Mouse (Mus musculus) neural tube, embryonic 15.5 days (tissue): ENCODE data around the gene Ctnna2. TPM values are rescaled to one million over a fixed set of nuclear protein-coding genes. Genes with fewer than 3 reads are reported as not detected.

Experiments used
- ATAC-seq: fragments of 200-750 bp; cut with Nextera tagmentation; 2 replicates; pipeline ENCODE4 v1.8.0; 2017; ENCODE audit warnings: mild to moderate bottlenecking, moderate TSS enrichment, moderate library complexity; ENCODE audit not compliant: low FRiP score
- H3K27ac ChIP-seq: fragments of 300-500 bp; sonication (generic); replicated peaks from 2 replicates; pipeline ENCODE4 v1.5.1; 2015; ENCODE audit warnings: mild to moderate bottlenecking, inconsistent platforms
- H3K27me3 ChIP-seq: fragments of 300-500 bp; sonication (generic); replicated peaks from 2 replicates; pipeline ENCODE4 v1.6.1; 2015; ENCODE audit warnings: inconsistent platforms
- H3K36me3 ChIP-seq: fragments of 300-500 bp; sonication (generic); 2 replicates; pipeline ENCODE4 v1.6.1; 2015; ENCODE audit warnings: inconsistent platforms
- H3K4me1 ChIP-seq: fragments of 300-500 bp; sonication (generic); 2 replicates; pipeline ENCODE4 v1.6.1; 2015; ENCODE audit warnings: inconsistent platforms
- H3K4me2 ChIP-seq: fragments of 300-500 bp; sonication (generic); 2 replicates; pipeline ENCODE4 v1.6.1; 2015; ENCODE audit warnings: inconsistent platforms, mild to moderate bottlenecking, moderate library complexity
- H3K4me3 ChIP-seq: fragments of 300-500 bp; sonication (generic); replicated peaks from 2 replicates; pipeline ENCODE4 v1.5.1; 2015; ENCODE audit warnings: mild to moderate bottlenecking, inconsistent platforms
- H3K9ac ChIP-seq: fragments of 300-500 bp; sonication (generic); replicated peaks from 2 replicates; pipeline ENCODE4 v1.6.1; 2015; ENCODE audit warnings: mild to moderate bottlenecking, inconsistent platforms
- H3K9me3 ChIP-seq: fragments of 300-500 bp; sonication (generic); replicated peaks from 2 replicates; pipeline ENCODE4 v1.6.1; 2016; ENCODE audit warnings: inconsistent platforms
- WGBS: fragments of 180-500 bp; shearing (Covaris S2); methylation state at CpG from one replicate; pipeline ENCODE4 v1.1.7; 2015; ENCODE audit warnings: mixed read lengths; 5-methylcytosine and 5-hydroxymethylcytosine counted together
- polyA plus RNA-seq: library from polyadenylated mRNA; unstranded; fragments of >200 nt; fragmentation: Nextera tagmentation; extraction: Ambion mirVana; gene quantifications from 2 replicates; pipeline ENCODE4 v1.2.1, GENCODE M21; 2015

Ctnna2 gene
- 99.0 and 119 TPM in 2 replicates for polyA plus RNA-seq

GRCm38 (mm10) chr6:77979241-77979961, at the start of gene Ctnna2:
TSS of gene Ctnna2 (minus strand) at chr6:77979699.
- Histone ChIP-seq H3K27ac (peak within 1 kb of the TSS; percentile 97), H3K27me3 (no peaks in the 10 kb centered on the region), H3K4me3 (peak within 1 kb of the TSS; percentile 63), H3K36me3 (no peaks in the 10 kb centered on the region), H3K4me1 (peaks cover 36% of the 10 kb centered on the region), H3K4me2 (peak within 1 kb of the TSS; percentile 75), H3K9me3 (no peaks in the 10 kb centered on the region), H3K9ac (peak within 1 kb of the TSS; percentile 75)
- under 1% methylated on average over 53 of the region's 58 CpGs for WGBS
- peak; percentile 95 for ATAC-seq

DNA sequence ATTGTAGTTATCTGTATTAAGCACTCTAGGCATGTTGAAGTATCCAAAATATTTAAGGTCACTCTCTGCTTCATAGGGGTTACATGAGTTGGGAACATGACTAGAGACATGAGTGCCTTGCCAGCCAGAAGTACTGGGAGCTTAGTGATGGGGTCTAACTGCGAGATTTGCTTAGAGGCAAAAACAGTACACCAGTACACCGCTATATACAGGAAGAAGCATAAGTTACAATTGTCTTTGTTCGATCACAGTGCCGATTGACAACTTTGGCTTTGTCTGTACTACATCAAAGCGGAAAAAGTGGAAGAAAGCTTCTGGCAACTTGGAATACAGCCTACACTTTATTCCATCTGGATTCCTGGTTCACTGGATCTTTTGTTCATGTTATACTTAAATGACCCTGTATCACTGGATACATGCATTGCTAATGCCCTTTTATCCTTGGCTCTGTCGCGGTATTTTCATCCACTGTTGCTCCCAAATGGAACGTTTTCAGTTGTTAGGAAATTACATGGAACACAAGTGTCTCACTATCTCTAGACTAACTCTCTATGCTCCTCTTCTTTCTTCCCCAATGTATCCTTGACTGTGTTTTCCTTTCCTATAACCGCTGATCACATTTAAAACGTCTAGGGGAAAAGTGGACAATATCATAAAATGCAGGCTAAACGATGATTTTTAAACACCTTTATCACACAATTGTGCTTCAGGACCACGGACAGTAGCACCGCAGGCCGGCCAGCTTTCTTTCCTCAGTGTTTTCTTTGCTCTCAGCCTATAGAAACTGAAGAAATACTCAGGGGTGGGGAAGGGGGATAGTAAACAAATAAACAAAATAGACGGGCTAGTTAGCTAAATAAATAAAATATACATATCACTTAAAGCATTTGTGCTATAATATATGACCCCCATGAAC, 896 bp upstream of the Ctnna2 start:
- H3K4me3 ChIP-seq: peak overlapping the region; percentile 63
- ATAC-seq: peak; percentile 30
- H3K4me2 ChIP-seq: peak overlapping the region; percentile 75
- no peaks in the 10 kb centered on the region for H3K27me3 ChIP-seq
- peaks cover 36% of the 10 kb centered on the region for H3K4me1 ChIP-seq
- 6% methylated on average over 15 of the region's 15 CpGs for WGBS
- H3K27ac ChIP-seq: peak overlapping the region; percentile 97
- peak overlapping the region; percentile 75 for H3K9ac ChIP-seq
- H3K9me3 ChIP-seq: no peaks in the 10 kb centered on the region
- H3K36me3 ChIP-seq: no peaks in the 10 kb centered on the region

GRCm38 (mm10) chr6:77978476-77979240, 841 bp downstream of the Ctnna2 start:
- H3K27ac ChIP-seq: peak overlapping the region; percentile 97
- 6% methylated on average over 10 of the region's 10 CpGs for WGBS

GRCm38 (mm10) chr6:77970545-77971242, 8.8 kb downstream of the Ctnna2 start:
- WGBS: 46% methylated on average over 10 of the region's 10 CpGs
- Histone ChIP-seq H3K4me1 (peaks cover 11% of the 10 kb centered on the region), H3K27me3 (no peaks in the 10 kb centered on the region), H3K9me3 (no peaks in the 10 kb centered on the region), H3K9ac (no peak overlapping the region), H3K4me3 (no peak overlapping the region), H3K4me2 (peak overlapping the region; percentile 16), H3K27ac (no peak overlapping the region), H3K36me3 (no peaks in the 10 kb centered on the region)
- peak; percentile 61 for ATAC-seq

More at GRCm38 (mm10) chr6:77978476-77979240, 841 bp downstream of the Ctnna2 start:
- peak overlapping the region; percentile 75 for H3K9ac ChIP-seq
- H3K4me1 ChIP-seq: peaks cover 36% of the 10 kb centered on the region
- H3K4me3 ChIP-seq: peak overlapping the region; percentile 63
- H3K4me2 ChIP-seq: peak overlapping the region; percentile 75
- H3K9me3 ChIP-seq: no peaks in the 10 kb centered on the region
- peak; percentile 37 for ATAC-seq
- H3K27me3 ChIP-seq: no peaks in the 10 kb centered on the region
- no peaks in the 10 kb centered on the region for H3K36me3 ChIP-seq

DNA sequence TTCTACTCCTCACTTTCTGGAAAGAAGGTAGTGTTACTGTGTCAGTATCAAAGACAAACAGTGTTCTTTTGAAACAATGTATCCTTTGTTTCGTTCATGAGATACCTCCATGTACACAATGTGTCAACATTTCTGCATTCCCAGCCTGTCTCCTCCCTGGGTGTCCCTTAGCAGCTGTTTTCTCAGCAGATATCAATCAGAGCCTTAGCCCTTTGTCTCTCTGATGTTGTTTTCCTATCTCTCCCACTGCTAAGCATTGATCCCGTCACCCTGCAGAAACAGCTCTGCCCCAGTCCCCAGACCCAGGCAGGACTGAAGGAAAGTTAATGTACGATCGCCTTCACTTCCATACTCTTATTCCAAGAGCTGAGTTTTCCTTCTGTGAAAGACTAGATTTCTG, 9.7 kb downstream of the Ctnna2 start:
- ATAC-seq: no peak

DNA sequence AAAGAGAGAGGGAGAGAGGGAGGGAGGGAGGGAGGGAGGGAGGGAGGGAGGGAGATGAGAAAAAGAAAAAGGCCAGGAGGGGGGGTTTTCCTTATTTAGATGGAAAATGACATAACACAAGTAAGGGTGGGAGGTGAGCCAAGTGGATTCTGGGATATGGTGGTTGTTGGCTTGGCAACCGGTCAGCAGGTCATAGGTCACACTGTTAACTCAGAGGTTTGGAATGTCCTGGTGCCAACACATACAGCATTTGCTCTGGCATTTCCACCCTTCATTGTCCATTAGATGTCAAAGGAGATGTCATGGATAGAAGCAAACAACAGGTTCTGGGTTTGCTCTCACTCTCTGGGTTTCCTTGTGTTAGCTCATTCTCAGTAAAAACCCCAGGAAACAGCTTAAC, 17.5 kb downstream of the Ctnna2 start:
- 86% methylated on average over 1 of the region's 1 CpGs for WGBS
- H3K27ac ChIP-seq: no peak overlapping the region
- H3K36me3 ChIP-seq: no peaks in the 10 kb centered on the region
- no peaks in the 10 kb centered on the region for H3K27me3 ChIP-seq
- no peak overlapping the region for H3K4me2 ChIP-seq
- H3K9me3 ChIP-seq: no peaks in the 10 kb centered on the region
- H3K4me1 ChIP-seq: no peaks in the 10 kb centered on the region
- no peak overlapping the region for H3K9ac ChIP-seq
- no peak for ATAC-seq
- no peak overlapping the region for H3K4me3 ChIP-seq

More for the DNA sequence above, 9.7 kb downstream of the Ctnna2 start:
- Histone ChIP-seq H3K4me1 (peaks cover 11% of the 10 kb centered on the region), H3K27ac (no peak overlapping the region; the same call in 1 of the 2 replicates), H3K27me3 (no peaks in the 10 kb centered on the region), H3K36me3 (no peaks in the 10 kb centered on the region), H3K4me2 (no peak overlapping the region), H3K4me3 (no peak overlapping the region), H3K9me3 (no peaks in the 10 kb centered on the region), H3K9ac (no peak overlapping the region)
- WGBS: 34% methylated on average over 4 of the region's 4 CpGs

- WGBS: 71% methylated on average over 4 of the region's 4 CpGs
- Histone ChIP-seq H3K4me2 (no peak overlapping the region), H3K4me3 (no peak overlapping the region), H3K27me3 (no peaks in the 10 kb centered on the region), H3K9me3 (no peaks in the 10 kb centered on the region), H3K4me1 (no peaks in the 10 kb centered on the region), H3K9ac (no peak overlapping the region), H3K36me3 (no peaks in the 10 kb centered on the region), H3K27ac (no peak overlapping the region)
- ATAC-seq: no peak
These were observed 28.2 kb downstream of the Ctnna2 start for GRCm38 (mm10) chr6:77951276-77951675.

GRCm38 (mm10) chr6:77950690-77951089, 28.8 kb downstream of the Ctnna2 start:
- Histone ChIP-seq H3K27ac (no peak overlapping the region), H3K36me3 (no peaks in the 10 kb centered on the region), H3K4me3 (no peak overlapping the region), H3K9me3 (no peaks in the 10 kb centered on the region), H3K9ac (no peak overlapping the region), H3K4me1 (no peaks in the 10 kb centered on the region), H3K27me3 (no peaks in the 10 kb centered on the region), H3K4me2 (no peak overlapping the region)
- no peak for ATAC-seq
- 92% methylated on average over 2 of the region's 2 CpGs for WGBS

- WGBS: 88% methylated on average over 3 of the region's 3 CpGs
- Histone ChIP-seq H3K36me3 (no peaks in the 10 kb centered on the region), H3K9me3 (no peaks in the 10 kb centered on the region)
These were observed 50.1 kb downstream of the Ctnna2 start for GRCm38 (mm10) chr6:77929375-77929774.

DNA sequence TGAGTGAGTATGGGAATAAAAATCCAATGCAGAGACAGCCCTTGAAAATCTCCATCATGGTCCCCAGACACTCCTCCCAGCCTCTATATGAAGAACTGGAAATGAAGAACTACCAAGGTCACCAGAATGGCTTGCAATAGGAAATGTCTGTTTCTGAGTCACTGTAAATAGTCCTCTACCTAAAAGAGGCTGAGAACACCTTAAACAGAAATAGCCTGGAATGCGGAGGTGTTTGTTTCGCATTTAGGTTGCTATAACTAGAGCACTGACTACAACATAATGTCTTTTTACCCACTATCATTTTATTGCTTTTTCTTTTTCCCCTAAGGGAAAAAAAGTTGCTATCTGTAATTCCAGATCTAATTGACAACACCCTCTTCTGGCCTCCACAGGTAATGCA, 106.3 kb downstream of the Ctnna2 start:
- WGBS: 97% methylated on average over 2 of the region's 2 CpGs
- no peak overlapping the region for H3K4me2 ChIP-seq

More at GRCm38 (mm10) chr6:77929375-77929774, 50.1 kb downstream of the Ctnna2 start:
- no peak for ATAC-seq
- no peak overlapping the region for H3K27ac ChIP-seq
- H3K4me1 ChIP-seq: no peaks in the 10 kb centered on the region
- H3K4me2 ChIP-seq: no peak overlapping the region
- no peak overlapping the region for H3K9ac ChIP-seq
- H3K27me3 ChIP-seq: no peaks in the 10 kb centered on the region
- no peak overlapping the region for H3K4me3 ChIP-seq

GRCm38 (mm10) chr6:77869313-77869712, 110.2 kb downstream of the Ctnna2 start:
- Histone ChIP-seq H3K4me1 (no peaks in the 10 kb centered on the region), H3K36me3 (no peaks in the 10 kb centered on the region), H3K4me2 (no peak overlapping the region), H3K27ac (no peak overlapping the region), H3K9ac (no peak overlapping the region), H3K9me3 (no peaks in the 10 kb centered on the region), H3K4me3 (no peak overlapping the region), H3K27me3 (no peaks in the 10 kb centered on the region)
- no peak for ATAC-seq
- WGBS: 56% methylated on average over 2 of the region's 2 CpGs

More for the DNA sequence above, 106.3 kb downstream of the Ctnna2 start:
- Histone ChIP-seq H3K9ac (no peak overlapping the region), H3K36me3 (no peaks in the 10 kb centered on the region), H3K4me1 (no peaks in the 10 kb centered on the region), H3K27ac (no peak overlapping the region), H3K27me3 (no peaks in the 10 kb centered on the region), H3K9me3 (no peaks in the 10 kb centered on the region), H3K4me3 (no peak overlapping the region)
- ATAC-seq: no peak
